Mouse (Mus musculus) G1E (cell line): ENCODE results near the gene Tiam2.

Experiments used
- CTCF ChIP-seq: IDR thresholded peaks from 2 replicates; pipeline ENCODE4 v1.5.1; 2012; ENCODE audit warnings: low read depth, low read length, inconsistent platforms, mixed read lengths
- GATA1 ChIP-seq: IDR thresholded peaks from 2 replicates; pipeline ENCODE4 v1.6.1; 2012; ENCODE audit warnings: borderline replicate concordance, low read length, inconsistent platforms, mixed read lengths
- GATA2 ChIP-seq: IDR thresholded peaks from 2 replicates; pipeline ENCODE4 v1.6.1; 2012; ENCODE audit warnings: low read depth, low read length, inconsistent platforms, borderline replicate concordance
- POLR2AphosphoS5 ChIP-seq: IDR thresholded peaks from 2 replicates; pipeline ENCODE4 v1.6.1; 2012; ENCODE audit warnings: low read depth, low read length, inconsistent platforms; ENCODE audit not compliant: insufficient replicate concordance
- TAL1 ChIP-seq: conservative IDR thresholded peaks from 2 replicates; pipeline ENCODE4 v1.6.1; 2012; ENCODE audit warnings: low read depth, low read length, inconsistent platforms, mixed read lengths

- no peak for TF ChIP-seq CTCF
- TF ChIP-seq GATA1: no peak
- TF ChIP-seq POLR2AphosphoS5: no peak
- no peak for TF ChIP-seq TAL1
- TF ChIP-seq GATA2: no peak
Measured at GRCm38 (mm10) chr17:3514316-3514715, 187.9 kb downstream of the Tiam2 start.
